Mouse (Mus musculus): Measurements from ENCODE around the gene Pnpla5.

- TF ChIP-seq CTCF (conservative IDR thresholded peaks at IDR 0.05 in 1 of 2, IDR thresholded peaks at IDR 0.05 in 1 of 2; ENCODE audit: low read depth in 2 of 2, low read length in 2 of 2) (no peak), KAT2A (IDR thresholded peaks at IDR 0.05; ENCODE audit: insufficient replicate concordance, low read length) (no peak), HCFC1 (IDR thresholded peaks at IDR 0.05; ENCODE audit: low read depth, low read length) (no peak), SMC3 (IDR thresholded peaks at IDR 0.05; ENCODE audit: low read depth, low read length) (no peak), CHD2 (IDR thresholded peaks at IDR 0.05; ENCODE audit: low read length) (no peak), MAX (IDR thresholded peaks at IDR 0.05; ENCODE audit: low read length) (no peak), POLR2A (IDR thresholded peaks at IDR 0.05; ENCODE audit: low read depth, low read length) (no peak), ZC3H11A (IDR thresholded peaks at IDR 0.05; ENCODE audit: low read depth, low read length) (no peak), EP300 (IDR thresholded peaks at IDR 0.05; ENCODE audit: low read length) (no peak), ZNF384 (IDR thresholded peaks at IDR 0.05; ENCODE audit: low read depth, low read length) (no peak), TCF12 (IDR thresholded peaks at IDR 0.05; ENCODE audit: low read depth, low read length) (no peak), USF1 (IDR thresholded peaks at IDR 0.05; ENCODE audit: low read depth, low read length) (no peak)
These were observed 49.9 kb downstream of the Pnpla5 start for GRCm38 (mm10) chr15:84073058-84073457.
